Mouse (Mus musculus) embryonic facial prominence, embryonic 11.5 days (tissue): ENCODE results near the gene Pik3r6. TPM values are rescaled to one million over a fixed set of nuclear protein-coding genes. Genes with fewer than 3 reads are reported as not detected.

Experiments used
- ATAC-seq: fragments of 200-750 bp; cut with Nextera tagmentation; replicated peaks from 2 replicates; pipeline ENCODE4 v1.8.0; 2017; ENCODE audit warnings: low read depth; ENCODE audit not compliant: insufficient number of reproducible peaks, low FRiP score, low TSS enrichment
- DNase-seq: peaks from one replicate; pipeline ENCODE4 v3.0.0-alpha.2; 2015; ENCODE audit warnings: low spot score
- H3K27ac ChIP-seq: fragments of 300-500 bp; sonication (generic); replicated peaks from 2 replicates; pipeline ENCODE4 v1.5.1; 2014; ENCODE audit warnings: mild to moderate bottlenecking, low read depth, low read length, control low read depth
- H3K27me3 ChIP-seq: fragments of 300-500 bp; sonication (generic); 2 replicates; pipeline ENCODE4 v1.6.1; 2014; ENCODE audit warnings: mild to moderate bottlenecking, low read length, moderate library complexity, mixed read lengths; ENCODE audit not compliant: control insufficient read depth, insufficient read depth
- H3K36me3 ChIP-seq: fragments of 300-500 bp; sonication (generic); replicated peaks from 2 replicates; pipeline ENCODE4 v1.6.1; 2014; ENCODE audit warnings: low read depth, mild to moderate bottlenecking, low read length, moderate library complexity, mixed read lengths; ENCODE audit not compliant: control insufficient read depth, insufficient read depth
- H3K4me1 ChIP-seq: fragments of 300-500 bp; sonication (generic); 2 replicates; pipeline ENCODE4 v1.6.1; 2014; ENCODE audit warnings: low read length, mixed read lengths; ENCODE audit not compliant: control insufficient read depth, insufficient read depth
- H3K4me2 ChIP-seq: fragments of 300-500 bp; sonication (generic); 2 replicates; pipeline ENCODE4 v1.6.1; 2014; ENCODE audit warnings: low read depth, mild to moderate bottlenecking, control low read depth, low read length, moderate library complexity
- H3K4me3 ChIP-seq: fragments of 300-500 bp; sonication (generic); 2 replicates; pipeline ENCODE4 v1.5.1; 2014; ENCODE audit warnings: low read depth, low read length, control low read depth
- H3K9ac ChIP-seq: fragments of 300-500 bp; sonication (generic); replicated peaks from 2 replicates; pipeline ENCODE4 v1.6.1; 2014; ENCODE audit warnings: mild to moderate bottlenecking, control low read depth, low read length
- H3K9me3 ChIP-seq: fragments of 300-500 bp; sonication (generic); replicated peaks from 2 replicates; pipeline ENCODE4 v1.6.1; 2016; ENCODE audit warnings: mild to moderate bottlenecking, low read length, inconsistent platforms, mixed read lengths; ENCODE audit not compliant: control insufficient read depth
- WGBS: fragments of 180-500 bp; shearing (Covaris S2); extraction: QIAGEN DNeasy Blood & Tissue Kit; methylation state at CpG from one replicate; pipeline ENCODE4 v1.1.7; 2014; 5-methylcytosine and 5-hydroxymethylcytosine counted together
- polyA plus RNA-seq: library from polyadenylated mRNA; unstranded; fragments of >200 nt; fragmentation: Nextera tagmentation; extraction: Ambion mirVana; gene quantifications from 2 replicates; pipeline ENCODE4 v1.2.1, GENCODE M21; 2014

Pik3r6 gene
- polyA plus RNA-seq, 1 experiment from 2014 or later, result 1.2 TPM

GRCm38 (mm10) chr11:68489236-68489635, 13.6 kb upstream of the Pik3r6 start:
- no peaks in the 10 kb centered on the region for H3K27me3 ChIP-seq
- DNase-seq (no peak), ATAC-seq (no peak)
- no peak overlapping the region for H3K27ac ChIP-seq
- no peaks in the 10 kb centered on the region for H3K36me3 ChIP-seq
- H3K4me1 ChIP-seq, result no peaks in the 10 kb centered on the region; the same call in 1 of the 2 replicates
- 5% methylated on average over 2 of the region's 2 CpGs for WGBS
- no peak overlapping the region for H3K4me2 ChIP-seq
- H3K9me3 ChIP-seq, result no peaks in the 10 kb centered on the region
- H3K4me3 ChIP-seq, result no peak overlapping the region
- H3K9ac ChIP-seq, result no peak overlapping the region

GRCm38 (mm10) chr11:68492592-68492991, 10.2 kb upstream of the Pik3r6 start:
- no peaks in the 10 kb centered on the region for H3K36me3 ChIP-seq
- no peak overlapping the region for H3K4me2 ChIP-seq
- ATAC-seq (no peak), DNase-seq (no peak)
- H3K9ac ChIP-seq, result no peak overlapping the region
- 85% methylated on average over 11 of the region's 11 CpGs for WGBS
- H3K9me3 ChIP-seq, result no peaks in the 10 kb centered on the region
- no peaks in the 10 kb centered on the region; the same call in 1 of the 2 replicates for H3K4me1 ChIP-seq
- no peak overlapping the region for H3K4me3 ChIP-seq
- no peak overlapping the region for H3K27ac ChIP-seq
- H3K27me3 ChIP-seq, result no peaks in the 10 kb centered on the region

- WGBS, result 80% methylated on average over 5 of the region's 5 CpGs
- Histone ChIP-seq H3K9ac (no peak overlapping the region), H3K9me3 (no peaks in the 10 kb centered on the region), H3K4me1 (no peaks in the 10 kb centered on the region; the same call in 1 of the 2 replicates), H3K4me2 (no peak overlapping the region), H3K4me3 (no peak overlapping the region), H3K27ac (no peak overlapping the region), H3K27me3 (no peaks in the 10 kb centered on the region), H3K36me3 (no peaks in the 10 kb centered on the region)
- ATAC-seq (no peak), DNase-seq (no peak)
These were observed 9.1 kb upstream of the Pik3r6 start for GRCm38 (mm10) chr11:68493760-68494159.

- H3K4me3 ChIP-seq, result no peak overlapping the region
- H3K9ac ChIP-seq, result no peak overlapping the region
- DNase-seq (no peak), ATAC-seq (no peak)
- no peak overlapping the region for H3K4me2 ChIP-seq
- no peaks in the 10 kb centered on the region for H3K4me1 ChIP-seq
- no peak overlapping the region for H3K27ac ChIP-seq
- 78% methylated on average over 6 of the region's 6 CpGs for WGBS
- no peaks in the 10 kb centered on the region for H3K27me3 ChIP-seq
- H3K36me3 ChIP-seq, result no peaks in the 10 kb centered on the region
- H3K9me3 ChIP-seq, result no peaks in the 10 kb centered on the region
These were observed 5.7 kb upstream of the Pik3r6 start for GRCm38 (mm10) chr11:68497081-68497480.

GRCm38 (mm10) chr11:68498517-68498916, 4.3 kb upstream of the Pik3r6 start:
- ATAC-seq (no peak), DNase-seq (no peak)
- Histone ChIP-seq H3K4me2 (no peak overlapping the region), H3K27me3 (no peaks in the 10 kb centered on the region), H3K27ac (no peak overlapping the region), H3K9me3 (no peaks in the 10 kb centered on the region), H3K4me1 (no peaks in the 10 kb centered on the region), H3K9ac (no peak overlapping the region), H3K36me3 (no peaks in the 10 kb centered on the region), H3K4me3 (no peak overlapping the region)
- WGBS, result 89% methylated on average over 11 of the region's 11 CpGs

GRCm38 (mm10) chr11:68498999-68499699, 3.7 kb upstream of the Pik3r6 start:
- Histone ChIP-seq H3K4me1 (no peaks in the 10 kb centered on the region), H3K27ac (no peak overlapping the region), H3K4me3 (no peak overlapping the region), H3K9ac (no peak overlapping the region), H3K27me3 (no peaks in the 10 kb centered on the region), H3K36me3 (no peaks in the 10 kb centered on the region), H3K9me3 (no peaks in the 10 kb centered on the region), H3K4me2 (no peak overlapping the region)
- DNase-seq (no peak), ATAC-seq (no peak)
- 71% methylated on average over 7 of the region's 8 CpGs for WGBS

GRCm38 (mm10) chr11:68500949-68501350, 1.9 kb upstream of the Pik3r6 start:
- DNase-seq, result no peak
- Histone ChIP-seq H3K4me2 (no peak overlapping the region), H3K9me3 (no peaks in the 10 kb centered on the region), H3K4me3 (no peak overlapping the region), H3K4me1 (no peaks in the 10 kb centered on the region), H3K27ac (no peak overlapping the region), H3K36me3 (no peaks in the 10 kb centered on the region), H3K9ac (no peak overlapping the region), H3K27me3 (no peaks in the 10 kb centered on the region)
- ATAC-seq, result no peak
- WGBS, result 64% methylated on average over 14 of the region's 14 CpGs

GRCm38 (mm10) chr11:68502408-68502807, 411 bp upstream of the Pik3r6 start:
- H3K27ac ChIP-seq, result no peak overlapping the region
- no peaks in the 10 kb centered on the region for H3K27me3 ChIP-seq
- no peaks in the 10 kb centered on the region for H3K4me1 ChIP-seq
- DNase-seq (no peak), ATAC-seq (no peak)
- no peaks in the 10 kb centered on the region for H3K36me3 ChIP-seq
- no peak overlapping the region for H3K4me3 ChIP-seq
- H3K9ac ChIP-seq, result no peak overlapping the region
- 67% methylated on average over 2 of the region's 2 CpGs for WGBS
- no peaks in the 10 kb centered on the region for H3K9me3 ChIP-seq
- no peak overlapping the region for H3K4me2 ChIP-seq
